Mouse (Mus musculus): ENCODE results near the gene Gng12. TPM values are rescaled to one million over a fixed set of nuclear protein-coding genes. Genes with fewer than 3 reads are reported as not detected.
"Not testable (repeated sequence)": the region's sequence is repeated elsewhere in the genome, so short reads cannot be mapped to it uniquely, and the experiment has no call there.

The Gng12 gene
- polyA plus RNA-seq, 1 experiment from 2014 or later: 26.4 TPM

GRCm38 (mm10) chr6:67030846-67031245 lies 134.6 kb downstream of the Gng12 start:
- H3K9ac ChIP-seq: no peak overlapping the region
- peaks cover 15% of the 10 kb centered on the region for H3K36me3 ChIP-seq
- ATAC-seq (ENCODE audit: low read depth) (no peak), DNase-seq (no peak)
- no peak overlapping the region for H3K4me2 ChIP-seq
- WGBS (ENCODE audit: insufficient replicate concordance): 76% methylated on average over 5 of the region's 5 CpGs
- H3K4me3 ChIP-seq (replicated peaks): no peak overlapping the region
- H3K9me3 ChIP-seq (replicated peaks): no peaks in the 10 kb centered on the region
- no peaks in the 10 kb centered on the region for H3K27me3 ChIP-seq
- peak overlapping the region; percentile 14; the same call in 1 of the 2 replicates for H3K27ac ChIP-seq
- peaks cover 53% of the 10 kb centered on the region for H3K4me1 ChIP-seq (replicated peaks)

- peaks cover 46% of the 10 kb centered on the region for H3K4me1 ChIP-seq (replicated peaks)
- H3K27ac ChIP-seq; H3K4me3 ChIP-seq (replicated peaks); DNase-seq; H3K27me3 ChIP-seq; H3K9me3 ChIP-seq (replicated peaks); ATAC-seq (ENCODE audit: low read depth); H3K9ac ChIP-seq; H3K4me2 ChIP-seq: not testable (repeated sequence)
- peaks cover 17% of the 10 kb centered on the region for H3K36me3 ChIP-seq
These were observed 136.4 kb downstream of the Gng12 start for GRCm38 (mm10) chr6:67032551-67032950.

GRCm38 (mm10) chr6:67032972-67033371 lies 136.8 kb downstream of the Gng12 start:
- H3K4me2 ChIP-seq; ATAC-seq (ENCODE audit: low read depth); DNase-seq; H3K4me3 ChIP-seq (replicated peaks); H3K27me3 ChIP-seq; H3K9ac ChIP-seq; H3K9me3 ChIP-seq (replicated peaks); H3K27ac ChIP-seq: not testable (repeated sequence)
- Histone ChIP-seq H3K36me3 (peaks cover 17% of the 10 kb centered on the region), H3K4me1 (replicated peaks) (peaks cover 48% of the 10 kb centered on the region)
- 97% methylated on average over 3 of the region's 4 CpGs for WGBS (ENCODE audit: insufficient replicate concordance)

GRCm38 (mm10) chr6:67033604-67034003 lies 137.4 kb downstream of the Gng12 start:
- WGBS (ENCODE audit: insufficient replicate concordance): 66% methylated on average over 4 of the region's 4 CpGs
- peak overlapping the region; percentile 83 for H3K9ac ChIP-seq
- peaks cover 49% of the 10 kb centered on the region for H3K4me1 ChIP-seq (replicated peaks)
- H3K9me3 ChIP-seq (replicated peaks): no peaks in the 10 kb centered on the region
- H3K4me2 ChIP-seq: peak overlapping the region; percentile 78
- H3K36me3 ChIP-seq: peaks cover 17% of the 10 kb centered on the region
- DNase-seq (no peak), ATAC-seq (ENCODE audit: low read depth) (no peak)
- peak overlapping the region; percentile 99 for H3K27ac ChIP-seq
- peak overlapping the region; percentile 64 for H3K4me3 ChIP-seq (replicated peaks)
- no peaks in the 10 kb centered on the region for H3K27me3 ChIP-seq

GRCm38 (mm10) chr6:67034331-67035130 lies 138.3 kb downstream of the Gng12 start:
- Histone ChIP-seq H3K9ac (peak overlapping the region; percentile 83), H3K27ac (peak overlapping the region; percentile 99), H3K4me2 (peak overlapping the region; percentile 78), H3K27me3 (no peaks in the 10 kb centered on the region), H3K4me3 (replicated peaks) (peak overlapping the region; percentile 64), H3K4me1 (replicated peaks) (peaks cover 46% of the 10 kb centered on the region), H3K36me3 (peaks cover 17% of the 10 kb centered on the region), H3K9me3 (replicated peaks) (no peaks in the 10 kb centered on the region)
- 15% methylated on average over 7 of the region's 7 CpGs for WGBS (ENCODE audit: insufficient replicate concordance)
- peak; percentile 56 for ATAC-seq (ENCODE audit: low read depth)
- DNase-seq: peak; percentile 80

- Histone ChIP-seq H3K36me3 (peaks cover 17% of the 10 kb centered on the region), H3K27me3 (no peaks in the 10 kb centered on the region), H3K4me3 (replicated peaks) (peak overlapping the region; percentile 96), H3K4me1 (replicated peaks) (peaks cover 35% of the 10 kb centered on the region), H3K4me2 (peak overlapping the region; percentile 75), H3K27ac (peak overlapping the region; percentile 100), H3K9ac (peak overlapping the region; percentile 99), H3K9me3 (replicated peaks) (no peaks in the 10 kb centered on the region)
- WGBS (ENCODE audit: insufficient replicate concordance): 17% methylated on average over 19 of the region's 19 CpGs
- DNase-seq (peak; percentile 68), ATAC-seq (ENCODE audit: low read depth) (peak; percentile 54)
These were observed 139.4 kb downstream of the Gng12 start for GRCm38 (mm10) chr6:67035388-67036299.

GRCm38 (mm10) chr6:67036356-67036811 lies 140.2 kb downstream of the Gng12 start:
- Histone ChIP-seq H3K36me3 (peaks cover 17% of the 10 kb centered on the region), H3K4me1 (replicated peaks) (peaks cover 33% of the 10 kb centered on the region), H3K27me3 (no peaks in the 10 kb centered on the region), H3K4me2 (peak overlapping the region; percentile 75), H3K27ac (peak overlapping the region; percentile 100), H3K4me3 (replicated peaks) (peak overlapping the region; percentile 96), H3K9ac (peak overlapping the region; percentile 99), H3K9me3 (replicated peaks) (no peaks in the 10 kb centered on the region)
- WGBS (ENCODE audit: insufficient replicate concordance): 0% methylated on average over 29 of the region's 29 CpGs
- DNase-seq: peak; percentile 85
- peak; percentile 69 for ATAC-seq (ENCODE audit: low read depth)

GRCm38 (mm10) chr6:67036837-67037628 lies 140.8 kb downstream of the Gng12 start, which contains the start of gene Gadd45a:
Gene Gadd45a, minus strand, starts transcription at chr6:67037457.
- DNase-seq: peak; percentile 98
- 1% methylated on average over 67 of the region's 69 CpGs for WGBS (ENCODE audit: insufficient replicate concordance)

GRCm38 (mm10) chr6:67038964-67039363 lies 142.8 kb downstream of the Gng12 start:
- Histone ChIP-seq H3K4me3 (replicated peaks) (no peak overlapping the region), H3K27ac (no peak overlapping the region), H3K9ac (no peak overlapping the region), H3K27me3 (no peaks in the 10 kb centered on the region), H3K4me2 (no peak overlapping the region), H3K9me3 (replicated peaks) (no peaks in the 10 kb centered on the region), H3K4me1 (replicated peaks) (peaks cover 30% of the 10 kb centered on the region), H3K36me3 (peaks cover 13% of the 10 kb centered on the region)
- ATAC-seq (ENCODE audit: low read depth) (no peak), DNase-seq (no peak)
- WGBS (ENCODE audit: insufficient replicate concordance): 88% methylated on average over 2 of the region's 3 CpGs

More at GRCm38 (mm10) chr6:67036837-67037628, 140.8 kb downstream of the Gng12 start, which contains the start of gene Gadd45a:
- peak within 1 kb of the TSS; percentile 99 for H3K9ac ChIP-seq
- peak; percentile 92 for ATAC-seq (ENCODE audit: low read depth)
- H3K27me3 ChIP-seq: no peaks in the 10 kb centered on the region
- peaks cover 34% of the 10 kb centered on the region for H3K4me1 ChIP-seq (replicated peaks)
- peaks cover 17% of the 10 kb centered on the region for H3K36me3 ChIP-seq
- peak within 1 kb of the TSS; percentile 75 for H3K4me2 ChIP-seq
- peak within 1 kb of the TSS; percentile 96 for H3K4me3 ChIP-seq (replicated peaks)
- peak within 1 kb of the TSS; percentile 100 for H3K27ac ChIP-seq
- H3K9me3 ChIP-seq (replicated peaks): no peaks in the 10 kb centered on the region

GRCm38 (mm10) chr6:67040904-67041410 lies 144.8 kb downstream of the Gng12 start:
- Histone ChIP-seq H3K4me3 (replicated peaks) (no peak overlapping the region), H3K27ac (no peak overlapping the region), H3K9me3 (replicated peaks) (no peaks in the 10 kb centered on the region), H3K4me2 (no peak overlapping the region), H3K27me3 (no peaks in the 10 kb centered on the region), H3K4me1 (replicated peaks) (peaks cover 28% of the 10 kb centered on the region), H3K9ac (no peak overlapping the region), H3K36me3 (peaks cover 1% of the 10 kb centered on the region; the same call in 1 of the 2 replicates)
- DNase-seq (no peak), ATAC-seq (ENCODE audit: low read depth) (no peak)
- WGBS (ENCODE audit: insufficient replicate concordance): 57% methylated on average over 4 of the region's 4 CpGs

All from liver, embryonic 13.5 days (tissue).